Mouse (Mus musculus) heart, postnatal 0 days (tissue): ENCODE data around the gene Pcyt1a. TPM values are rescaled to one million over a fixed set of nuclear protein-coding genes. Genes with fewer than 3 reads are reported as not detected.
A peak's percentile ranks its signal among the peaks of the same experiment; 100 is the strongest.
"Not testable (repeated sequence)": the region's sequence is repeated elsewhere in the genome, so short reads cannot be mapped to it uniquely, and the experiment has no call there.

ENCODE experiments used
- ATAC-seq: fragments of 200-750 bp; cut with Nextera tagmentation; 2 replicates; pipeline ENCODE4 v1.8.0; 2017; ENCODE audit warnings: low read depth, moderate number of reproducible peaks, moderate library complexity; ENCODE audit not compliant: insufficient read depth
- DNase-seq: peaks from one replicate; pipeline ENCODE4 v3.0.0-alpha.2; 2016; ENCODE audit warnings: low spot score
- H3K27ac ChIP-seq: fragments of 300-500 bp; sonication (generic); 2 replicates; pipeline ENCODE4 v1.5.1; 2014; ENCODE audit warnings: low read depth, mild to moderate bottlenecking
- H3K27me3 ChIP-seq: fragments of 300-500 bp; sonication (generic); 2 replicates; pipeline ENCODE4 v1.6.1; 2014; ENCODE audit warnings: low read length, mixed read lengths; ENCODE audit not compliant: control insufficient read depth, insufficient read depth
- H3K36me3 ChIP-seq: fragments of 300-500 bp; sonication (generic); replicated peaks from 2 replicates; pipeline ENCODE4 v1.6.1; 2014; ENCODE audit warnings: low read length, mixed read lengths; ENCODE audit not compliant: control insufficient read depth, insufficient read depth
- H3K4me1 ChIP-seq: fragments of 300-500 bp; sonication (generic); 2 replicates; pipeline ENCODE4 v1.6.1; 2014; ENCODE audit warnings: antibody characterized with exemption; ENCODE audit not compliant: control insufficient read depth, insufficient read depth
- H3K4me2 ChIP-seq: fragments of 300-500 bp; sonication (generic); 2 replicates; pipeline ENCODE4 v1.6.1; 2014; ENCODE audit warnings: low read depth, mild to moderate bottlenecking, low read length, moderate library complexity
- H3K4me3 ChIP-seq: fragments of 300-500 bp; sonication (generic); 2 replicates; pipeline ENCODE4 v1.5.1; 2014; ENCODE audit warnings: low read depth, low read length
- H3K9ac ChIP-seq: fragments of 300-500 bp; sonication (generic); replicated peaks from 2 replicates; pipeline ENCODE4 v1.6.1; 2014; ENCODE audit warnings: low read depth, low read length, mixed read lengths
- H3K9me3 ChIP-seq: fragments of 300-500 bp; sonication (generic); replicated peaks from 2 replicates; pipeline ENCODE4 v1.6.1; 2016; ENCODE audit warnings: low read length; ENCODE audit not compliant: control insufficient read depth
- CTCF ChIP-seq: IDR thresholded peaks from 2 replicates; pipeline ENCODE4 v1.5.1; 2016; ENCODE audit warnings: antibody characterized with exemption, control low read depth, low read depth
- EP300 ChIP-seq: IDR thresholded peaks from 2 replicates; pipeline ENCODE4 v1.6.1; 2016; ENCODE audit warnings: antibody characterized with exemption, low read depth
- WGBS: fragments of 180-500 bp; shearing (Covaris S2); extraction: QIAGEN DNeasy Blood & Tissue Kit; methylation state at CpG from one replicate; pipeline ENCODE4 v1.1.7; 2014; 5-methylcytosine and 5-hydroxymethylcytosine counted together
- polyA plus RNA-seq: library from polyadenylated mRNA; unstranded; fragments of >200 nt; fragmentation: Nextera tagmentation; extraction: Ambion mirVana; gene quantifications from 2 replicates; pipeline ENCODE4 v1.2.1, GENCODE M21; 2015
- total RNA-seq: library from RNA; depleted of rRNA; stranded (reverse); fragments of >200 nt; gene quantifications from 2 replicates; pipeline ENCODE4 v1.2.3, GENCODE M21; 2014; ENCODE audit warnings: low replicate concordance

Pcyt1a gene
- total and polyA plus RNA-seq, 2 experiments from 2014 or later, result 45.4 to 50.3 TPM

DNA sequence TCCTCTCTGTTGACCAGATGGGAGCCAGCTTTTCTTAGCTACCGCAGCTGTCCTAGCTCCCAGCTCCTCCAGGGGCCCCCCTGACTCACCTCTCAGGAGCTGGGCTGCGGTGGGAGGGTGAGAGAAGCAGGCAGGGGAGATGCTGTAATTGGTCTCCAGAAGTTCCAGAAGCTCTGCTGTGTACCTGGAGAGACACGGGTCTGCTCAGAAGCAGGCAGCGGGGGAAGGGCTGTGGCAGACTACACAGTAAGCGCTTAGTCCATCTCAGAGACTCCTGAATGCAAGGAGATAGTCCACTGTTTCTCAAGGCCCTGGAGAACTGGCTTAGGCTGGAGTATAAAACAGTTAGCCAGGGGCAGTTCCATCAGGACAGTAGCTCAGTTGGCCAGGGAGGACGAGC, 55.3 kb downstream of the Pcyt1a start:
- no peak for DNase-seq
- ATAC-seq, result no peak
- Histone ChIP-seq H3K4me1 (peaks cover 10% of the 10 kb centered on the region; the same call in 1 of the 2 replicates), H3K4me2 (no peak overlapping the region), H3K4me3 (no peak overlapping the region), H3K27ac (no peak overlapping the region), H3K27me3 (no peaks in the 10 kb centered on the region), H3K9me3 (no peaks in the 10 kb centered on the region), H3K36me3 (no peaks in the 10 kb centered on the region), H3K9ac (no peak overlapping the region)
- 80% methylated on average over 6 of the region's 6 CpGs for WGBS
- no peak for TF ChIP-seq CTCF
- TF ChIP-seq EP300, result no peak

DNA sequence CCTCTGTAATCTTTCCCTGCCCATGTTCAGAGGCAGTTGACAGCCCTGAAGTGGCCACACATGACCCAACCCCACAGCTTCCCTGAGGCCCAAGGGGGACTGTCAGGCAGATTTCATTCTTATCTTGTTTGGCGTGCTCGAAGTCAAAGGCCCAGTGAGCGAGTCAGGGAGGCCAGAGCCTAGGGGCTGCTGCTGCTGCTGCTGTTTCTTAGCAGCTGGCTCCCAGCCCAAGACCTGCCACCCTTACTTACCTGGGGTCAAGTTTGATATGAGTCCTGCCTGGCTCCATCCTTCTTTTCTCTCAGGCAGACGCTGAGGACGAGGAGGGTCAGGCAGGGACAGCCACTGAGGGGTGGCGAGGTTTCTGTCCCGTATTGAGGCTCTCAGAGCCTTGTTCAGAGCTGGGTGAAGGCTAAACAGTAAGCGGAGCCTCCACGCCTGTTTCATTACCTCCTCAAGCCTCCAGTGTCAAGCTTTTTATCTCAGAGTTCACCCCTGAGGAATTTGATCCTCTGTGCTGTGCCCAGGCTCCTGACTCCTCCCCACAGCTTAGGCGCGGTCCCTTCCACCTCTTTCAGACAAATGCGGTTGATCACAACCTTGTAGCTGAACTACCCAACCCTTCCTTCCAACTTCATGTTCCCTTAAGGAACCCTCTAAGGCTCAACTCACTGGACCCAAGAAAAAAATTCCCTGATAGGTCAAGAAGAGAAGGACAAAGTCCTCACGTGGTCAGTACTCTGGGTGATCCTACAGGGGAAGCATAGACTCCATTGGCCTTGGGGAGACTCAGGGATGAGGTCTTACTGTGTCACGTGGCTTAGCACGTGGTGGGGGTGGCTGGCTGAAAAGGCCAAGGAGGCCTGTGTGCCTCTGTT, 56.8 kb downstream of the Pcyt1a start, which contains the start of gene Slc51a:
Slc51a (minus strand) TSS at position 646 of the 878 bp plus-strand sequence.
- Histone ChIP-seq H3K36me3 (no peaks in the 10 kb centered on the region), H3K4me3 (no peak within 1 kb of the TSS), H3K4me1 (peaks cover 10% of the 10 kb centered on the region; the same call in 1 of the 2 replicates), H3K27ac (peak within 1 kb of the TSS; percentile 67), H3K9me3 (no peaks in the 10 kb centered on the region), H3K4me2 (peak within 1 kb of the TSS; percentile 4; the same call in 1 of the 2 replicates), H3K9ac (no peak within 1 kb of the TSS), H3K27me3 (no peaks in the 10 kb centered on the region)
- ATAC-seq (peak; percentile 94), DNase-seq (peak; percentile 73)
- WGBS, result 29% methylated on average over 15 of the region's 15 CpGs
- TF ChIP-seq EP300 (peak; percentile 68; the same call in 1 of the 2 replicates), CTCF (no peak)

DNA sequence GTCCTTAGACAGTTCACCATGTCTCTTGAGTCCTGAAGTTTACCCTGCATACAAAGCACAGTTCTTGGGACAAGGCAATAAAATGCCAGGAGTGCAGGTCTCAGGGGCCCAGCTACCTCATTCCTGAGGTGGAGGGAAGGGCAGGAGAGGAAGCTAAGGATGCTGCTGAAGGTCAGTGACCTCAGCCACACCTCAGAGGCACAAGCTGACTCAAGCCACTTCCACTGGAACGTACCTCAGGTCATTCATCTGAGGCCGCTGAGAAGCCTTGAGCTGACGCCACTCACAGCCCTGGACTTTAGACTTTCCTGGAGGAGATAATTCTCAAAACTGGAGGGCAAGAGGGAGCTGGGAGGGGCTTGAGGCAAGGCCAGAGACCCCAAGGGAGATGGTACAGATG, 58.2 kb downstream of the Pcyt1a start:
- WGBS, result 100% methylated on average over 3 of the region's 3 CpGs
- DNase-seq, result no peak
- H3K27ac ChIP-seq, result no peak overlapping the region
- H3K9me3 ChIP-seq, result no peaks in the 10 kb centered on the region
- peaks cover 10% of the 10 kb centered on the region; the same call in 1 of the 2 replicates for H3K4me1 ChIP-seq
- H3K27me3 ChIP-seq, result no peaks in the 10 kb centered on the region
- H3K4me3 ChIP-seq, result no peak overlapping the region
- no peaks in the 10 kb centered on the region for H3K36me3 ChIP-seq
- no peak overlapping the region for H3K4me2 ChIP-seq
- TF ChIP-seq EP300 (no peak), CTCF (no peak)
- no peak for ATAC-seq
- H3K9ac ChIP-seq, result no peak overlapping the region

DNA sequence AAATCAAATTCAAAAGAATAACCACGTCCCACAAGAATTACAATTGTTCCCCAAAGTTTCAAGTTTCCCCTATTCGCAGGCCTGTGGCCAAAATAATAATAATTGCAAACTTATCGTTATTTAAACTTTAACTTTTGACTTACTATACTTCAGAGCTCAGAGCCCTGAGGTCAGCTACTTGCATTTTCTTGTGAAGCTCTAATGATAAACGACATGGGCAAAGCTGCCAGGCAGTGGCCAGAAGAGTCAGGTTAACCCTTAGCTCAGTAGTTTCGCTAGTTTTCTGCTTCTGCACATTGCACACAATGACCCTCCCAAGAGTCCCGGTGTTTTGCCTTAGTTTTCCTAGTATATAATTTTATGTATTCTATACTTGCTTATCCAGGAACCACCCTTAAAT, 63.6 kb downstream of the Pcyt1a start:
- not testable (repeated sequence) for DNase-seq, H3K9ac ChIP-seq, H3K27ac ChIP-seq, H3K36me3 ChIP-seq, H3K9me3 ChIP-seq, H3K4me3 ChIP-seq, H3K4me2 ChIP-seq, ATAC-seq, H3K27me3 ChIP-seq, H3K4me1 ChIP-seq
- WGBS, result 75% methylated on average over 6 of the region's 6 CpGs

DNA sequence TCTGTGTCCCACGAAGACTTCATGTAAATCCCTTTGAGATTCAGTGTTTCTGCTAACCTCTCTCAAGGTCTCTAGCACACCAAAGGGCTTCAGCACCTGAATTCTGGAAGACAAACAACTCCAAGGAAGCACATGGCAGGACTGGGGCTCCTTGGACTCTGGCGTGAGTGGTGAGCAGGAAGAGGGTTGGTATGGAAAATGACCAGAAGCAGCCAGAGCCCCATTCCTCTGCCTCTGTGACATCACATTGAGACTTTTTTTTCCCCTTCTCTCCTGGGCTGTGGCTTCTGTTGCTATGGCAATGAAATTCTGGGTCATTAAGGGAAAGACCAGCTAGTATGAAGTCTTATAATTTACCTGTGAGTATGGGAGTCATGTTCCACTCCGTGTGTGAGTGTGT, 65.2 kb downstream of the Pcyt1a start, which contains the start of gene Zdhhc19:
Zdhhc19 (plus strand) TSS at position 301 of the 400 bp plus-strand sequence.
- 0 out of 2 replicates have a peak, but pooled peaks cover 6% of the 10 kb centered on the region for H3K27me3 ChIP-seq
- H3K36me3 ChIP-seq, result no peaks in the 10 kb centered on the region
- no peak within 1 kb of the TSS for H3K27ac ChIP-seq
- no peak within 1 kb of the TSS for H3K9ac ChIP-seq
- TF ChIP-seq CTCF (no peak), EP300 (no peak)
- no peak within 1 kb of the TSS for H3K4me2 ChIP-seq
- H3K9me3 ChIP-seq, result no peaks in the 10 kb centered on the region
- ATAC-seq, result no peak
- no peaks in the 10 kb centered on the region for H3K4me1 ChIP-seq
- no peak within 1 kb of the TSS for H3K4me3 ChIP-seq
- 71% methylated on average over 3 of the region's 3 CpGs for WGBS
- DNase-seq, result no peak

DNA sequence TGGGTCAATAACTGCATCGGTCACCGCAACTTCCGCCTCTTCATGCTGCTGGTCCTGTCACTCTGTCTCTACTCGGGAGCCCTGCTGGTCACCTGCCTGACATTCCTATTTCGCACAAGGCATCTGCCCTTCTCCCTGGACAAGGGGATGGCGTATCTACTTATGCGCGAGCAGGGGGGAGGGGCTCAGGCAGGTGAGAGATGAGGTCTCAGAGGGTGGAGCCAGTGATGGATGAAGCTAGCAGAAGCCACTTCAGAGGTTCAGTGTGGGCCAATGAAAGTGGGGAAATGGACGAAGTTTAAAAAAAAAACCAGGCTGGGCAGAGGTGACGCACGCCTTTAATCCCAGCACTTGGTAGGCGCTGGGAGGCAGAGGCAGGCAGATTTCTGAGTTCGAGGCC, 68.3 kb downstream of the Pcyt1a start:
- H3K9ac ChIP-seq, result no peak overlapping the region
- DNase-seq (no peak), ATAC-seq (no peak)
- no peak for TF ChIP-seq EP300
- TF ChIP-seq CTCF, result no peak
- WGBS, result 65% methylated on average over 13 of the region's 13 CpGs
- no peak overlapping the region for H3K4me3 ChIP-seq
- no peaks in the 10 kb centered on the region for H3K36me3 ChIP-seq
- no peak overlapping the region for H3K27ac ChIP-seq
- no peaks in the 10 kb centered on the region for H3K4me1 ChIP-seq
- 0 out of 2 replicates have a peak, but pooled peaks cover 6% of the 10 kb centered on the region for H3K27me3 ChIP-seq
- H3K4me2 ChIP-seq, result no peak overlapping the region
- no peaks in the 10 kb centered on the region for H3K9me3 ChIP-seq
